ENCODE assay signal across 9 mouse cellular contexts in the genomic region with DNA sequence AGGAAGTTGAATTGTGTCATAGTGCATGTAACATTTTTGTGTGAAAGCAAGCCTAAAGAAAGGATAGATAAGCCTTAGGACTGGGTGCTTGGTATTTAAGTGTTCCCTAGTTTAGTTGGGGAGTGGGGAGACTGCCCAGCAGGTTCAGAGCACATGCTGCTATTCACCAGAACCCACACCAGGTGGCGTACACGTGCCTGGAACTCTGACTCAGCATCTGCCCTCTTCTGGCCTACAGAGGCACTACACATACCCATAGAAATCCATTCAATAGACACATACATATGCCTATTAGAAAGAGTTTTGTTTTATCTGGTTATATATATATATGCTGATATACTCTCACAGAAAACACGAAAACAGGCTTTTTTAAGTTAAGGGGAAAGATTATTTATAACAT. TPM values are rescaled to one million over a fixed set of nuclear protein-coding genes. Genes with fewer than 3 reads are reported as not detected.
DNase-seq lines count a peak whose midpoint lies in the region; ATAC-seq and TF ChIP-seq lines count a peak whose summit lies in the region.
"Had no signal": no experiment of that assay in that cellular context is flagged by ENCODE, and none has a peak within 500 bp of the region (broad histone marks: within the 10 kb centered on the region; RNA-seq: fewer than 3 reads in every experiment).

No protein-coding gene starts in this region.

- H3K27ac ChIP-seq in liver, embryonic 12.5 days = no peak overlapping the region
- no peak overlapping the region for H3K27ac ChIP-seq in liver, adult 2 months (replicated peaks; ENCODE audit: insufficient read depth, low read depth, low read length)
- H3K27ac ChIP-seq: limb, embryonic 13.5 days had no signal

- H3K4me3 ChIP-seq in liver, embryonic 12.5 days = no peak overlapping the region
- no peak overlapping the region for H3K4me3 ChIP-seq in liver, adult 2 months (ENCODE audit: insufficient read depth, low read depth, low read length)
- H3K4me3 ChIP-seq: limb, embryonic 13.5 days had no signal

- DNase-seq in liver (peak; percentile 73), R1 (ENCODE audit: low read depth, low spot score) (peak; percentile 85)
- DNase-seq in embryo, embryonic 10 days (ENCODE audit: low spot score) = peak; percentile 79
- peak; percentile 60 for DNase-seq in liver, adult 2 months (ENCODE audit: extremely low read depth, low read depth, low spot score)
- DNase-seq in retina, postnatal 1 day = peak; percentile 77
- peak; percentile 68 to 70 for DNase-seq in thymus, postnatal 36 days

- no peak for ATAC-seq in liver, embryonic 12.5 days
- peak; percentile 84 to 98 for ATAC-seq in hematopoietic stem cell, adult 5-6 weeks (replicated peaks in 1 of 2; ENCODE audit: insufficient read depth in 1 of 2, low FRiP score in 2 of 2, low TSS enrichment in 1 of 2, low read depth in 1 of 2, poor library complexity in 2 of 2, severe bottlenecking in 2 of 2)

- TF ChIP-seq POLR2A in liver, adult 2 months (IDR thresholded peaks at IDR 0.05; ENCODE audit: extremely low read depth, insufficient read depth, low read length) = no peak

- no peaks in the 10 kb centered on the region for H3K27me3 ChIP-seq in liver, embryonic 12.5 days (replicated peaks)
- H3K27me3 ChIP-seq in liver, adult 2 months (ENCODE audit: control insufficient read depth, insufficient read depth, low read length) = no peaks in the 10 kb centered on the region
- H3K27me3 ChIP-seq: limb, embryonic 13.5 days had no signal

- H3K4me2 ChIP-seq in liver, embryonic 12.5 days = no peak overlapping the region
- H3K4me2 ChIP-seq: limb, embryonic 13.5 days had no signal

- H3K36me3 ChIP-seq in liver, embryonic 12.5 days = peaks cover 77% of the 10 kb centered on the region
- peaks cover 36% of the 10 kb centered on the region for H3K36me3 ChIP-seq in liver, adult 2 months (ENCODE audit: control insufficient read depth, insufficient read depth, low read length)

- no peaks in the 10 kb centered on the region for H3K9me3 ChIP-seq in liver, embryonic 12.5 days (replicated peaks)
- H3K9me3 ChIP-seq: limb, embryonic 13.5 days had no signal

- H3K4me1 ChIP-seq in liver, embryonic 12.5 days = no peaks in the 10 kb centered on the region
- no peaks in the 10 kb centered on the region for H3K4me1 ChIP-seq in liver, adult 2 months (ENCODE audit: control insufficient read depth, insufficient read depth, low read length)
- H3K4me1 ChIP-seq: limb, embryonic 13.5 days had no signal

- H3K79me2 ChIP-seq in liver, adult 2 months (ENCODE audit: control insufficient read depth, insufficient read depth, low read length) = no peaks in the 10 kb centered on the region

- no peak overlapping the region for H3K9ac ChIP-seq in liver, embryonic 12.5 days
- H3K9ac ChIP-seq in liver, adult 2 months (ENCODE audit: low read depth, low read length) = no peak overlapping the region
- H3K9ac ChIP-seq: limb, embryonic 13.5 days had no signal

- 23% methylated on average over 3 of the region's 3 CpGs for WGBS in liver, embryonic 12.5 days (ENCODE audit: insufficient replicate concordance)
- 52% methylated on average over 3 of the region's 3 CpGs for WGBS in liver, adult 2 months

- TF ChIP-seq CTCF in liver, adult 2 months (IDR thresholded peaks at IDR 0.05; ENCODE audit: low read depth, low read length) = peak; percentile 100

RNA-seq across cellular contexts. Expression of gene Cep135, which starts 23.2 kb away (rescaled TPM):
- 6.1 and 6.5 TPM in 2 replicates for polyA plus RNA-seq in liver, embryonic 12.5 days (2016; fragmentation: Nextera tagmentation; extraction: Ambion mirVana)
- 27.1 and 27.4 TPM in 2 replicates for total RNA-seq in hematopoietic stem cell, adult 5-6 weeks (2017)
- 2.8 and 3.0 TPM in 2 replicates for total RNA-seq in liver, adult 2 months (2014; rRNA removed)
- 0.44 and 0.62 TPM in 2 replicates for polyA plus RNA-seq in liver, adult 2 months (2012; rRNA removed)

RNA-seq across cellular contexts. Expression of gene Exoc1, which starts 36.2 kb away (rescaled TPM):
- 16.3 and 19.0 TPM in 2 replicates for polyA plus RNA-seq in liver, embryonic 12.5 days (2016; fragmentation: Nextera tagmentation; extraction: Ambion mirVana)
- total RNA-seq in hematopoietic stem cell, adult 5-6 weeks (2017) = 82.3 and 108 TPM in 2 replicates
- total RNA-seq in liver, adult 2 months (2014; rRNA removed) = 14.7 and 14.8 TPM in 2 replicates
- polyA plus RNA-seq in liver, adult 2 months (2012; rRNA removed) = 6.6 and 7.2 TPM in 2 replicates
